Comparison of ENCODE assay signal across 8 mouse cellular contexts in the genomic region with DNA sequence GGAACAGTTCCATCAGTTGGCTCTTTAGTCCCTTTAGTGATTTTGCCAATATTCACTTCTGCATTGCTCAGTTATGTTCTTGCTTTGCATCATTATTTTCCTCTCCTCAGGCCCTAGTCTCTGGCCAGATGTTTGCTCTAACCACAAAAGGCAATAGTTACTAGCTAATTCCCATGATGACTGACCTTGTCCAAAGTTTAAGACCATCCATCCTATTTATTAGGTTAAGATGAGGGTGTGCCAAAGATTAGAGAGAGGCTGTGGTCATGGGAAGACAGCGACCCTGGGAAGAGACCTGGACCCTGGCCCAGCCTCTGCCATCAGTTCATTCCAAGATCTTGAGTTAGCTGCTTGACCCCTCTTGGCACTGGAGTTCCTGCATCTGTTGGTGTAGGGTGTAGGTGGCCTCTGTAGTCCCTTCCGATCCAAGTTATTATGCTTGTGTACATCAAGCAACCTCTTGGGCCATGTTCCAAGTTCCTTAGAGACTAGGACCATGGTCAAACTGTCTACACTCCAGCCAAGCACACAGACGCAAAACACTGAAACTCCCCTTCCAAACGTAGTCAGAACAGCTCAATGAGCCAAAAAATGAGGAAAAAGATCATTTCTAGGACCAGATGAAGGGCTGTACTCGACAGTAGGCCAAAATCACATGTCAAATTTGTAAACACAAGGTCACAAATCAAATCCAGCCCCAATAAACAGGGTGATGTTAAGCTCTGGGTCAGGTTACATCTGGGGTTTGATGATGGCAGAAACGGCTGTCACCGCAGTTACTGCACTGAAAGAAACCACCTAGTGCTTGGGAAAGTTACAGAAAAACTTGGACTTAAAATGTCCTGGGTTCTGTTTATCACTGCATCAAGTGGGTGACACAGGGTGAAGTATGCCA.
DNase-seq lines count a peak whose midpoint lies in the region.

No protein-coding gene starts in this region.

- intact Hi-C loops in left cerebral cortex, postnatal 25 days (cut with DNase I) = no loop called here

- peak; percentile 84 for DNase-seq in adipocyte (ENCODE audit: low spot score)
- DNase-seq in fibroblast of lung, adult 2 months (ENCODE audit: low read depth) = peak; percentile 58
- peak; percentile 80 for DNase-seq in kidney, adult 11 months
- DNase-seq in lung, postnatal 25 days (ENCODE audit: low spot score) = peak; percentile 78
- DNase-seq in left cerebral cortex, postnatal 25 days (ENCODE audit: low spot score in 2 of 2) = no peak
- no peak for DNase-seq in right cerebral cortex, adult 18-20 months
- DNase-seq in thymus, postnatal 25 days = no peak
- DNase-seq in right cerebral cortex, postnatal 10 days (ENCODE audit: low spot score in 2 of 2) = no peak

Comparison
In these comparisons a context has a peak if more than half of its experiments do, and no peak if none do; other contexts are left out.
1. DNase-seq: peak in adipocyte (single experiment), fibroblast of lung, adult 2 months (single experiment), kidney, adult 11 months (single experiment) and lung, postnatal 25 days (single experiment); none in left cerebral cortex, postnatal 25 days (0 of 2), right cerebral cortex, adult 18-20 months (single experiment), thymus, postnatal 25 days (single experiment) and right cerebral cortex, postnatal 10 days (0 of 2).